Mouse (Mus musculus) brain, embryonic 14.5 days (tissue): ENCODE data around the gene Cbarp. TPM values are rescaled to one million over a fixed set of nuclear protein-coding genes. Genes with fewer than 3 reads are reported as not detected.

Experiments used
- DNase-seq: peaks from one replicate; pipeline ENCODE4 v3.0.0-alpha.2; 2011; ENCODE audit warnings: low read depth
- CTCF ChIP-seq: fragments of 200-500 bp; IDR thresholded peaks from 2 replicates; pipeline ENCODE4 v1.5.1; 2012; ENCODE audit warnings: inconsistent platforms, mild to moderate bottlenecking, moderate library complexity, borderline replicate concordance; ENCODE audit not compliant: insufficient read depth, insufficient read length; ENCODE audit errors: extremely low read depth
- POLR2A ChIP-seq: fragments of 200-500 bp; IDR thresholded peaks from 2 replicates; pipeline ENCODE4 v1.6.1; 2012; ENCODE audit warnings: mild to moderate bottlenecking, inconsistent platforms, borderline replicate concordance; ENCODE audit not compliant: poor library complexity, insufficient read depth, insufficient read length, severe bottlenecking; ENCODE audit errors: extremely low read depth
- polyA plus RNA-seq: library from polyadenylated mRNA; depleted of rRNA; stranded (reverse); fragments of >200 nt; gene quantifications from 2 replicates; pipeline ENCODE4 v1.2.3, GENCODE M21; 2012

The Cbarp gene
- polyA plus RNA-seq, 1 experiment: 242 TPM

DNA sequence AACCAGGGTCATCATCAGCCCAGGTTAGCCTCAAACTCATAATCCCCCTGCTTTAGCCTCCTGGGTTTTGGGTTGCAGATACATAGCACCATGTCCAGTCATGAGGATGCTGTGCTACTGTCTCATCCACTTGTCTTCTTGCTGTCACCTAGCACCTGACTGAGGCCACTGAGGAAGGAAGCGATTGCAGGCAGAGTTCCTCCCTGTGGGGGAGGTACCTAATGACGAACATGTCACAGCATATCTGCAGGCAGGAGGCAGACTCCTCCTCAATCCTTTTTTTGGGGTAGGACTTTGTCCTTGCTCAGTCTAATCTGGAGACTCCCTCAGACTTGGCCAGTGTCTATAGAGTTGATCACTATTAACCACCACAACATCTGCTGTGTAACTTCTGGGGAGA, 19.0 kb downstream of the Cbarp start:
- DNase-seq: no peak
- TF ChIP-seq POLR2A (no peak), CTCF (no peak)

DNA sequence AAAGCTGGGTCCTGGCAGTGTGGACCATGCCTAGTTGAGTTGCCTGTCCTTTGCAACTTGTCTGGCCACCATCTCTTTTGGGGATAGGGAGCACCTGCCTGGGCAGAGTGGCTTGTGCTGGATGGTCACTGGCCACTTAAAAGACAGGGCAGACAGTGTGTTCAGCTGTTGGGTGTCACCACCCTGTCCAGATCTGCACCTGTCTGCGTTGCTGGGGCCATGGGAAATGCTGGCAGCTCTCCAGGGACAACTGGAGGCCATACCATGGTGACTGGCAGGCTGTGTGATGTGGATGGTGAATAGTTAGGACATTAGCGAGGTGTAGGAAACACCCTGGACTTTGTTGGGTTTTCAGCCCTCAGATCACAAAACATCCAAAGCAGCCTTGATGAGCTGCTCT, 20.5 kb downstream of the Cbarp start:
- no peak for TF ChIP-seq POLR2A
- no peak for TF ChIP-seq CTCF
- DNase-seq: no peak

DNA sequence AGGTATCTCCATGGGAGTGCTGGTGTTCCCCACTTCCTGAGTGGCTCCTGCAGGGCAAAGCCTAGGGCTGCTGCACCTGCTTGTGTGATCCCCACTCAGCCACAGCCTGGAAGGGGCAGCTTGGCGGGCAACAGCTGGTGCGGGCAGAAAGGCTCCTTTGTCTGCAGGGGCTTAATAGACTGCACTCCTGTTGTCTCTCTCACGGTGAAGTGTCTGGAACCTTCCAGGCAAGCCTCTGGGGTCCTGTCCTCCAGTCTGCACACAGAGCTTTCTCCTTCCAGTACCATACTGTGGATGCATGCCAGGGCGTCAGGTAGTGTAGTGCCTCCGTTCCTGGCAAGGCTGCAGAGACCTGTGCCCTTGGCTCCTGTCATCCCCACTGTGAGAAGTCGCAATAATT, 22.1 kb downstream of the Cbarp start:
- peak; percentile 61 for DNase-seq
- TF ChIP-seq CTCF (no peak), POLR2A (no peak)

DNA sequence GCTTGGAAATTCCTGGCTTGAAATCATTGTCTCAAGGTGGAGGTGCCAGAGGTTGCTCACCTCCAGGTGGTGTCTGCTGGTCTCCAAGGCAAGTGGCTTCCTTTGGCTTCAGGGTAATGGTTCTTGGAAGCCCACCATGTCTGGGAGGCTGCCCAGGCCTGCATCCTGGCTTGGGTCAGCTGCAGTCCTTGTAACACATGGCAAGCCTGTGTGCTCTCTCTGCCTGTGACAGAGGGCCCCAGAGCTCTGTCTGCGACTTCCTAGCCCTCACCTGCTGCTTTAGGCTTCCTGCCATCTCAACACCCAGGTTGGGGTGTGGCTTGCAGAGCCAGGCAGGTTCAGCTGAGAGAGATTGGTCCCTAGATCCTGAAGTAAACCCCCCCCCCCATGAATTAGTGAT, 22.9 kb downstream of the Cbarp start:
- no peak for DNase-seq
- TF ChIP-seq POLR2A (no peak), CTCF (no peak)

DNA sequence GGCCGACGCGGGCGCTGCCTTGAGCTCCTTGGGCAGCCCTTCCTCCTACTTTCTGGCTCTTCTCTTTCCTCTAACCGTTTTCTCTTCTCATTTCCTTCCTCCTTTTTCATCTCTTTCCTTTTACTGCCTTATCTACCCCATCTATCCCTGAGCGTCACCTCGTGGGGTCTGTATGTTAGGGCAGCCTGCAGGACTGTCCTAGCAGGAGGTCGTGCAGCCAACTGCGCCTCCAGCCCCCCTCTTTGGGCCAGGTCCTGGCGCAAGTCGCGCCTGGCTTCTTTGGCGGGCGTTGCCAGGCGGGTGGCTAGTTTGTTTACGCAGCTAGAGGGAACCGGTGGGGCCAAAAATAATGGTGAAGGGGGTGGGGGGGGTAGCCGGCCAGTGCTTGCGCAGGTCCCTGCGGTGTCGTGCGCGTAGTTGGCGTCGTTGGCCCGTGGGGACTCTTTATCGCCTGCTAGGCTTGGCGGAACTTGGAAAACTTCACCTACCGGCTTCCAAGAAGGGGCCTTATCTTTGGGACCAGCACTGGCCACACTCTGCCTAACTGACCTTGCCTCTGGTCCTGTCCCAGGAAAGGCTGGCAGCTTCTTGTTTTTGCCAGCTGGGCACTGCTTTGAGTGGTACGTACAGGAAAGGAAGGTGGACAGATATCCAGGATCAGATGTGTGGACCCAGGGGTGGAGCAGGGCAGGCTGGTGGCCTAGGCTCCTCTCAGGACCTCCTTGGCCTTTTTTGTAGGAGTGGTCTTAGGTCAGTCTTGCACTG, 23.5 kb downstream of the Cbarp start:
- peak; percentile 38 for DNase-seq
- TF ChIP-seq POLR2A: no peak
- TF ChIP-seq CTCF: no peak

DNA sequence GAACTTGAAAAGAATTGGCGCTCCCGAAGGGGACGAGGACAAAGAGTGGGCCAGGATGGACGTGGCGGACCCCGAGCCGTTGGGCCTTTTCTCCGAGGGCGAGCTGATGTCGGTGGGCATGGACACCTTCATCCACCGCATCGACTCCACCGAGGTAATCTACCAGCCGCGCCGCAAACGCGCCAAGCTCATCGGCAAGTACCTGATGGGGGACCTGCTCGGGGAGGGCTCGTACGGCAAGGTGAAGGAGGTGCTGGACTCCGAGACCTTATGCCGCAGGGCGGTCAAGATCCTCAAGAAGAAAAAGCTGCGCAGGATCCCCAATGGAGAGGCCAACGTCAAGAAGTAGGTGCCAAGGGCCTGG, 24.1 kb downstream of the Cbarp start:
- peak; percentile 33 for DNase-seq
- TF ChIP-seq CTCF: no peak
- no peak for TF ChIP-seq POLR2A

DNA sequence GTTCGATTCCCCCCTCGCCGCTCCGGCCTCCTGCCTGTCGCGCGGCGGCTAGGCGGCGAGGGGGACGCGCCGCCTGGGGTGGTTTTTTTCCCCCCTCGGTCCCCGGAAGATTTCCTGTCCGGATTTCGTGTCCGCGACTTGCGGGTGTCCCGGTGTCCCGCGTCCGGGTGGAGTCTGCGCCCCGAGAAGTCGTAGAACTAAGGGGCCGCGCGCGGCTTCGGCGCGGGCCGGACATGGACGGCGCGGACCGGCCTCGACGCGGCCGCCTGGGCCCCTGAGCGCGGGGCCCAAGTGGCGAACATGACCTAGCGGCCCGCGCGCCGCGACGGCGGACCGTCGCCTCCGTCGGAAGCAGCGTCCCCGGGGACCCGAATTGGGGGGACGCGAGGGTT, 24.7 kb downstream of the Cbarp start:
- no peak for TF ChIP-seq CTCF
- TF ChIP-seq POLR2A: no peak
- DNase-seq: no peak

DNA sequence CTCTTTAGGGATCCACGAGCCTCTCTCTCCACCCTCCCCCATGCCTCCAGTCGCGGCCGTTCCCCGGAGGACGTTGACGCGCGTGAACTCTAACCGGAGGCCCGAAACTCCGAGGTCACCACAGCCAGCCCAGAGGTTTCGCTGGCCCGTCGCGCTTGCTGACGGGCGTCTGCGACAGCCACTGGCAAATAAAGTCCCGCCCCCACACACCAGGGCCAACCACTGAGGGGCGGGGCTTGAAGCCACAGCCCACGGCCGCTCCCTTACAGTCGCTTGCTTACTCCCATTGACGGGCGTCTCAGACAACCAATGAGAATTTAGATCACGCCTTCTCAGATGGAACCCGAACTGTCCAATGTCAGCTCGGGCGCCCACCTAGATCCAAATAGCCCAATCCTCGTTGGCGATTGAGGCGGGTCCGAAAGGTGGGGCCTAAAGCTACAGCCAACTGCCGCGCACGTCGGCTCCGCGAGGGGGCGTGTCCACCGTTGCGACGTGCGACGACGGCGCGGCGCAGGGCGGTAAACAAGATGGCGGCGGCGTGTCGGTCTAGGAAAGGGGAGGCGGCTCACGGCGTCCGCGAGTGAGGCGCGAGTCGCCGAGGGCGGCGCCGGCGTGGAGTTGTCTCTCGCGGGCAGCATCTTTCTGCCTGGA, 25.2 kb downstream of the Cbarp start, which contains the start of gene Stk11:
Gene Stk11 (plus strand): TSS at position 514 of the 654 bp plus-strand sequence.
- DNase-seq: peak; percentile 100

DNA sequence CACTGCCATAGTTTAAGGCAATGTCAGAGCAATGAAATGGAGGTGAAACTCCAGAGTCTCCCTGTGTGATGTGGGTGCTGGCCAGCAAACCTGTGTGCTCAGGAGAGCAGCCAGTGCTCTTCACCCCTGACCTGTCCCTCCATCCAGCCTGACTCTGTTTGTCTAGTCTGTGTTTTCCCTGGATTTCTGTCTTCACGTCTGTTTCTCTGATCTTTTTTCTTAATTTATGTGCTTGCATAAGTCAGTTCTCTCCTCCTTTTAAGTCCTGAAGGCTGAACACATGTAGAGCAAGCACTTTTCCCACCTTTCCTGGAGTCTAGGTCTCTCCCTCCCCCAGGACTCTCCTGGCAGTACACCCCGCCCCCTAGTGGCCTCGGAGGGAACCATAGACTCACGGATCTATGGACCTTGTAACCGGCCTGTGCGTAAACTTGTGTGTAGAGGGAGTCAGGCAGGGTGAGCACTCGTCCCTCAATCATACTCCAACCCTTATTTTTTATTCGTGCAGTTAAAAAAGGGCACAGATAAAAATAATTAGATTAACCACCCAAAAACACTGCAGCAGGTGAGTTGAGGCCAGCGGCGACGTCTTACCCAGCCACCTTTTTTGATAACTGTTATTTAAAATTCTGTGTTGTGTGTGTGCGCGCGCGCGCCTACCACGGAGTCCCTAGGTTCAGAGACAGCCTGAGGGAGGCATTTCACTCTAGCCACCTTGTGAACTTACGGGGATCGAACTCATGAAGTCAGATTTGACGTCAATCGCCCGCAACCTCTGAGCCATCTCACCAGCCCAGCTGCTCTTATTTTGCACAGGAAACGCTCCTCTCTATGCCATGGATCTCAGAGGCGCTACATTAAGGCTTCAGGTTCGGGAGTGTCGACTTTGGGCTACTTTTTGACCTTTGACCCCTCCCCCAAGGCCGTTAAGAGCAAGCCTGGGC, 26.0 kb downstream of the Cbarp start:
- peak; percentile 97 for TF ChIP-seq CTCF
- TF ChIP-seq POLR2A: no peak
- peak; percentile 92 for DNase-seq

More for the DNA sequence above, 25.2 kb downstream of the Cbarp start, which contains the start of gene Stk11:
- no peak for TF ChIP-seq CTCF
- peak; percentile 85 for TF ChIP-seq POLR2A

DNA sequence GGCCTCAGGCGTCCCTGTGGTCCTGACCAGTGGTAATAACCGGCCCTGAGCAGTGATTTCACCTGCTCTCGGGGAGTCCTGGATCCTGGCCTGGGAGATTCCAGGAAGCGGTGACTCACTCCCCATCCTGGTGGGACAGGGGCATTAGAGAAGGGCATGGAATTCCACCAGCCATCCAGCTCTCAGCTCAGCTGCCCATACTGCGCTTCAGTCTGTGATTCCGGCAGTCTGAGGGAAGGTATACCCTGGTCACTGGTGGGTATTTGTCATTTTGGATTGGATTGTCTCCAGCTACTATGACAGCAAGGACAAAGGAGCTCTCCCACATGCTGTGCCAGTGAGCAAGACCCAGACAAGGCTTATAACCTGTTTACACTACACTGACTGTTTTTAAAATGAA, 33.0 kb downstream of the Cbarp start:
- TF ChIP-seq CTCF: no peak
- TF ChIP-seq POLR2A: no peak
- DNase-seq: no peak

DNA sequence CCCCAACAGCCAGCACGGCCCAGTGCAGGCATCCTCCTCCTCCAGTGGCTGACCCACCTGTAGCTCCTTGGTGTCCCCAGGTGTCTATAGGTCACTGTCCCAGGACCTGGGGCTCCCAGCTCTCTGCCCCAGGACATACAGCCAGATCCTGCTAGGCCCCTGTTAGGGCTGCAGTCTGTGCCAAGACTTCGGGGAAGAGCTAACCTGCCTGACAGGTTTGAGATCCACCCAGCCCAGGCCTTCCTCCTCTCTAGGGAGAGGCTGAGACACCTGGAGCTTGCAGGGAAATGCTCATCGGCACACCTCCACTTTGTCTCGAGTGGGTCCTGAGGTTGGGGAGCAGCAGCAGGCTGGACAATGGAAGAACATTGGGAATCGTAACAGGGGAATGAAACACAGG, 34.7 kb downstream of the Cbarp start:
- TF ChIP-seq POLR2A (no peak), CTCF (no peak)
- no peak for DNase-seq
